Mouse (Mus musculus) ES-Bruce4 (cell line): ENCODE data around the gene Klk10.

Experiments
- CTCF ChIP-seq: IDR thresholded peaks from one replicate; pipeline ENCODE4 v1.8.1; 2011; ENCODE audit warnings: low read depth, low read length
- EP300 ChIP-seq: IDR thresholded peaks from 2 replicates; pipeline ENCODE4 v1.6.1; 2011; ENCODE audit warnings: low read depth, low read length; ENCODE audit not compliant: insufficient read depth
- POLR2A ChIP-seq: IDR thresholded peaks from one replicate; pipeline ENCODE4 v1.8.1; 2011; ENCODE audit warnings: low read length; ENCODE audit not compliant: insufficient read depth

DNA sequence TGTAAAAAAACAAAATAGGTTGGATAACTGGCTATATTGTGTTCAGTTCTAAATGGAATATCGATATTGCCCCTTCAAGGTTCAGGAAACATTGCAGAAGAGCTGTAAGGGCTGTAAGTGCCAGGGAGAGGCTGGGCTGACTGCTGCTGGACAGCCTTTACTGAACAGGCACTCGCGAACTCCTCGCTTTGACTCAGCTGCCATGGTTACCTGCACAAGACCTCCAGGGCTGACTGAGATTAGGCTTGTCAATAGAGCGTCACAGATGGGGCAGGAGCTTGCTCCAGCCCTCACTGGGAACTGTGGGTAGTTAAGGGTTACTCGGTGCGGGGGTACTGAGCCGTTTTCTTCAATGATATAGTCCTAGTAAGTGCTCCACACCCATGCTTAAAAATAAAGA lies 14.4 kb upstream of the Klk10 start:
- TF ChIP-seq EP300 (no peak), POLR2A (no peak), CTCF (no peak)
